Mouse (Mus musculus): ENCODE data around the gene Odc1. TPM values are rescaled to one million over a fixed set of nuclear protein-coding genes. Genes with fewer than 3 reads are reported as not detected.

Gene Odc1
- total and polyA plus RNA-seq, 3 experiments = 1,839 to 2,567 (median 2,455) TPM

GRCm38 (mm10) chr12:17510158-17510557 is 34.4 kb upstream of the Odc1 start:
- no peaks in the 10 kb centered on the region for H3K36me3 ChIP-seq (replicated peaks in 1 of 2; ENCODE audit: control insufficient read depth in 1 of 2, insufficient read depth in 1 of 2, low read length in 1 of 2)
- peak overlapping the region; percentile 43 for H3K9ac ChIP-seq (ENCODE audit: insufficient read depth, low read depth)
- peak; percentile 36; the same call in 1 of the 2 replicates for TF ChIP-seq TCF12 (IDR thresholded peaks at IDR 0.05; ENCODE audit: low read depth, low read length)
- 0 out of 2 replicates have a peak, but pooled peaks have one; percentile 21 for TF ChIP-seq IRF4 (IDR thresholded peaks at IDR 0.05; ENCODE audit: low read depth, low read length)
- peak; percentile 76 for TF ChIP-seq BHLHE40 (IDR thresholded peaks at IDR 0.05; ENCODE audit: low read depth, low read length)
- TF ChIP-seq MXI1 (IDR thresholded peaks at IDR 0.05; ENCODE audit: low read depth, low read length) = no peak
- TF ChIP-seq ZC3H11A (IDR thresholded peaks at IDR 0.05; ENCODE audit: low read depth, low read length) = no peak
- TF ChIP-seq TBP (conservative IDR thresholded peaks at IDR 0.05; ENCODE audit: low read depth, low read length) = 0 out of 2 replicates have a peak, but pooled peaks have one; percentile 43
- TF ChIP-seq ETS1 (conservative IDR thresholded peaks at IDR 0.05; ENCODE audit: low read depth, low read length) = peak; percentile 59; the same call in 1 of the 2 replicates
- TF ChIP-seq NELFE (IDR thresholded peaks at IDR 0.05; ENCODE audit: low read depth, low read length) = no peak
- in situ Hi-C loops (cut with MboI; ENCODE audit: low pct_ligation_motif_present, low pct_unique_long_range_greater_than_20kb, low sequenced_read_pairs) (no loop called here), dilution Hi-C loops (cut with MboI; ENCODE audit: extremely low pct_ligation_motif_present, extremely low pct_unique_long_range_greater_than_20kb, low sequenced_read_pairs) (no loop called here)
- peak overlapping the region in 2 of 3 experiments; percentile 2 to 47 for H3K4me3 ChIP-seq (replicated peaks in 1 of 3; ENCODE audit: low read depth in 2 of 3, low read length in 2 of 3, poor library complexity in 1 of 3)
- H3K4me2 ChIP-seq (ENCODE audit: insufficient read depth, low read depth, poor library complexity, severe bottlenecking) = peak overlapping the region; percentile 29
- H3K27me3 ChIP-seq (replicated peaks) = no peaks in the 10 kb centered on the region
- no peaks in the 10 kb centered on the region for H3K9me3 ChIP-seq (replicated peaks; ENCODE audit: low read length)
- peak overlapping the region; percentile 82 for H3K27ac ChIP-seq (ENCODE audit: insufficient read depth, low read depth)
- DNase-seq (ENCODE audit: extremely low read depth) = no peak
- peaks cover 37 to 80% of the 10 kb centered on the region in 2 experiments for H3K4me1 ChIP-seq (ENCODE audit: control insufficient read depth in 1 of 2, insufficient read depth in 2 of 2)
- H3K79me2 ChIP-seq (replicated peaks; ENCODE audit: control insufficient read depth, extremely low read depth, insufficient read depth, poor library complexity, severe bottlenecking) = no peaks in the 10 kb centered on the region

DNA sequence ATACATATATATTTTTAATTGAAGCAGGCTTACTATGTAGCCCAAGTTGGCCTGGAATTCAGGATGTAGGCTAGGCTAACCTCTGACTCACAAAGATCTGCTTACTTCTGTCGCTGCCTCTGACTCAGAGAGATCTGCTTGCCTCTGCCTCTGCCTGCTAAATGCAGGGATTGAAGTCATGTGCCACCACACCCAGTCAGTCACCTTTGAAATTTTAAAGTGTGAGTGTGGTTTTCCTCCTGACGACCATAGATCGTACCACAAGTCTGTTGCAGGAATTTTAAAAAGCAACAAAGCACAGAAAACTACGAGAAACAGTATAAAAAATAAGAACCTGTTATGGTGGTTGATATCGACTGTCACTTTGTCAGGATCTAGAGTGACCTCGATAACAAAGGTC is 33.6 kb upstream of the Odc1 start:
- Histone ChIP-seq H3K36me3 (replicated peaks in 1 of 2; ENCODE audit: control insufficient read depth in 1 of 2, insufficient read depth in 1 of 2, low read length in 1 of 2) (no peaks in the 10 kb centered on the region), H3K27ac (ENCODE audit: insufficient read depth, low read depth) (no peak overlapping the region), H3K27me3 (replicated peaks) (no peaks in the 10 kb centered on the region), H3K4me3 (replicated peaks in 1 of 3; ENCODE audit: low read depth in 2 of 3, low read length in 2 of 3, poor library complexity in 1 of 3) (no peak overlapping the region), H3K9ac (ENCODE audit: insufficient read depth, low read depth) (no peak overlapping the region; the same call in 1 of the 2 replicates), H3K4me1 (ENCODE audit: control insufficient read depth in 1 of 2, insufficient read depth in 2 of 2) (peaks cover 34 to 73% of the 10 kb centered on the region in 2 experiments), H3K4me2 (ENCODE audit: insufficient read depth, low read depth, poor library complexity, severe bottlenecking) (no peak overlapping the region), H3K79me2 (replicated peaks; ENCODE audit: control insufficient read depth, extremely low read depth, insufficient read depth, poor library complexity, severe bottlenecking) (no peaks in the 10 kb centered on the region), H3K9me3 (replicated peaks; ENCODE audit: low read length) (no peaks in the 10 kb centered on the region)
- in situ Hi-C loops (cut with MboI; ENCODE audit: low pct_ligation_motif_present, low pct_unique_long_range_greater_than_20kb, low sequenced_read_pairs) (no loop called here), dilution Hi-C loops (cut with MboI; ENCODE audit: extremely low pct_ligation_motif_present, extremely low pct_unique_long_range_greater_than_20kb, low sequenced_read_pairs) (no loop called here)
- DNase-seq (ENCODE audit: extremely low read depth) = no peak
- TF ChIP-seq USF1 (IDR thresholded peaks at IDR 0.05; ENCODE audit: low read depth, low read length) (no peak), POLR2AphosphoS2 (IDR thresholded peaks at IDR 0.05; ENCODE audit: low read depth, low read length) (no peak), MYC (IDR thresholded peaks at IDR 0.05; ENCODE audit: low read depth, low read length) (no peak), TCF12 (IDR thresholded peaks at IDR 0.05; ENCODE audit: low read depth, low read length) (0 out of 2 replicates have a peak, but pooled peaks have one; percentile 9), ZC3H11A (IDR thresholded peaks at IDR 0.05; ENCODE audit: low read depth, low read length) (no peak), CTCF (conservative IDR thresholded peaks at IDR 0.05 in 1 of 2, IDR thresholded peaks at IDR 0.05 in 1 of 2; ENCODE audit: low read depth in 2 of 2, low read length in 2 of 2) (no peak), CHD1 (IDR thresholded peaks at IDR 0.05; ENCODE audit: low read depth, low read length) (0 out of 2 replicates have a peak, but pooled peaks have one; percentile 45), KAT2A (IDR thresholded peaks at IDR 0.05; ENCODE audit: insufficient replicate concordance, low read length) (no peak), MAX (IDR thresholded peaks at IDR 0.05; ENCODE audit: low read length) (0 out of 2 replicates have a peak, but pooled peaks have one; percentile 31), BHLHE40 (IDR thresholded peaks at IDR 0.05; ENCODE audit: low read depth, low read length) (peak; percentile 90), HCFC1 (IDR thresholded peaks at IDR 0.05; ENCODE audit: low read depth, low read length) (0 out of 2 replicates have a peak, but pooled peaks have one; percentile 17), PAX5 (IDR thresholded peaks at IDR 0.05; ENCODE audit: low read length) (no peak), USF2 (conservative IDR thresholded peaks at IDR 0.05; ENCODE audit: low read depth, low read length) (no peak), MAFK (IDR thresholded peaks at IDR 0.05; ENCODE audit: insufficient replicate concordance, low read length) (no peak), ZKSCAN1 (IDR thresholded peaks at IDR 0.05; ENCODE audit: borderline replicate concordance, low read depth, low read length) (no peak), MAZ (IDR thresholded peaks at IDR 0.05; ENCODE audit: low read depth, low read length) (no peak), E2F4 (IDR thresholded peaks at IDR 0.05; ENCODE audit: insufficient replicate concordance, low read depth, low read length) (no peak), GABPA (IDR thresholded peaks at IDR 0.05; ENCODE audit: insufficient replicate concordance, low read depth, low read length) (no peak), RCOR1 (conservative IDR thresholded peaks at IDR 0.05; ENCODE audit: low read depth, low read length) (no peak), ZMIZ1 (IDR thresholded peaks at IDR 0.05; ENCODE audit: low read depth, low read length) (no peak), EP300 (IDR thresholded peaks at IDR 0.05; ENCODE audit: low read length) (peak; percentile 39; the same call in 1 of the 2 replicates), SMC3 (IDR thresholded peaks at IDR 0.05; ENCODE audit: low read depth, low read length) (no peak), CHD2 (IDR thresholded peaks at IDR 0.05; ENCODE audit: low read length) (no peak), ELF1 (IDR thresholded peaks at IDR 0.05; ENCODE audit: low read depth, low read length) (no peak), ZNF384 (IDR thresholded peaks at IDR 0.05; ENCODE audit: low read depth, low read length) (no peak), SIN3A (IDR thresholded peaks at IDR 0.05; ENCODE audit: low read length) (no peak), MXI1 (IDR thresholded peaks at IDR 0.05; ENCODE audit: low read depth, low read length) (0 out of 2 replicates have a peak, but pooled peaks have one; percentile 35), NRF1 (IDR thresholded peaks at IDR 0.05; ENCODE audit: low read depth, low read length) (no peak)
